Mouse (Mus musculus) small intestine, adult 2 months (tissue): ENCODE results near the gene Shisa2. TPM values are rescaled to one million over a fixed set of nuclear protein-coding genes. Genes with fewer than 3 reads are reported as not detected.

Source experiments
- H3K27ac ChIP-seq: fragments of 200-500 bp; 2 replicates; pipeline ENCODE4 v1.5.1; 2012; ENCODE audit warnings: low read depth, low read length, control low read depth, inconsistent platforms; ENCODE audit not compliant: insufficient read depth
- H3K27me3 ChIP-seq: fragments of 200-500 bp; 2 replicates; pipeline ENCODE4 v1.6.1; 2012; ENCODE audit warnings: mild to moderate bottlenecking, moderate library complexity, low read length, inconsistent platforms; ENCODE audit not compliant: control insufficient read depth, insufficient read depth
- H3K36me3 ChIP-seq: fragments of 200-500 bp; 2 replicates; pipeline ENCODE4 v1.6.1; 2012; ENCODE audit warnings: mild to moderate bottlenecking, low read length, control low read depth, inconsistent platforms; ENCODE audit not compliant: control insufficient read depth, insufficient read depth
- H3K4me1 ChIP-seq: fragments of 200-500 bp; 2 replicates; pipeline ENCODE4 v1.6.1; 2012; ENCODE audit warnings: low read length, inconsistent platforms, mixed read lengths; ENCODE audit not compliant: control insufficient read depth, insufficient read depth, insufficient read length
- H3K4me3 ChIP-seq: fragments of 200-500 bp; 2 replicates; pipeline ENCODE4 v1.5.1; 2012; ENCODE audit warnings: low read depth, mild to moderate bottlenecking, control low read depth, inconsistent platforms, low read length, moderate library complexity
- CTCF ChIP-seq: fragments of 200-500 bp; IDR thresholded peaks from 2 replicates; pipeline ENCODE4 v1.5.1; 2012; ENCODE audit warnings: low read depth, mild to moderate bottlenecking, control low read depth, inconsistent platforms, low read length, moderate library complexity, mixed read lengths; ENCODE audit not compliant: insufficient replicate concordance, insufficient read length; ENCODE audit errors: extremely low read depth
- POLR2A ChIP-seq: fragments of 200-500 bp; IDR thresholded peaks from 2 replicates; pipeline ENCODE4 v1.6.1; 2012; ENCODE audit warnings: low read depth, mild to moderate bottlenecking, control low read depth, inconsistent platforms, low read length, moderate library complexity
- WGBS: fragments of 180-500 bp; shearing (Covaris S2); methylation state at CpG from one replicate; pipeline ENCODE4 v1.1.7; 2018; 5-methylcytosine and 5-hydroxymethylcytosine counted together
- polyA plus RNA-seq: library from polyadenylated mRNA; depleted of rRNA; stranded (reverse); fragments of >200 nt; gene quantifications from 2 replicates; pipeline ENCODE4 v1.2.3, GENCODE M21; 2012; rRNA removed

Gene Shisa2
- polyA plus RNA-seq, 1 experiment = 20.7 TPM

GRCm38 (mm10) chr14:59675330-59675729 is 50.2 kb downstream of the Shisa2 start:
- H3K36me3 ChIP-seq = no peaks in the 10 kb centered on the region

GRCm38 (mm10) chr14:59677598-59678003 is 52.5 kb downstream of the Shisa2 start:
- Histone ChIP-seq H3K36me3 (no peaks in the 10 kb centered on the region), H3K27me3 (no peaks in the 10 kb centered on the region), H3K4me1 (no peaks in the 10 kb centered on the region), H3K4me3 (no peak overlapping the region), H3K27ac (no peak overlapping the region)
- TF ChIP-seq POLR2A (no peak), CTCF (no peak)
- 82% methylated on average over 7 of the region's 7 CpGs for WGBS

More at GRCm38 (mm10) chr14:59675330-59675729, 50.2 kb downstream of the Shisa2 start:
- H3K4me3 ChIP-seq = no peak overlapping the region
- H3K27me3 ChIP-seq = no peaks in the 10 kb centered on the region
- no peak for TF ChIP-seq POLR2A
- TF ChIP-seq CTCF = no peak
- 77% methylated on average over 4 of the region's 4 CpGs for WGBS
- H3K27ac ChIP-seq = no peak overlapping the region
- no peaks in the 10 kb centered on the region for H3K4me1 ChIP-seq

Other genes with a start within 250 kb of the Shisa2 start
- gene Phf11c, start 229.9 kb upstream of the Shisa2 start, polyA plus RNA-seq = 0.14 and 0.29 TPM in 2 replicates
- 2.3 and 5.6 TPM in 2 replicates for gene Setdb2, start 184.4 kb upstream of the Shisa2 start, polyA plus RNA-seq
- gene Cab39l, start 184.3 kb upstream of the Shisa2 start, polyA plus RNA-seq = 1.7 and 2.9 TPM in 2 replicates
- 0.63 and 1.9 TPM in 2 replicates for gene Cdadc1, start 27.3 kb upstream of the Shisa2 start, polyA plus RNA-seq